Mouse (Mus musculus) G1E-ER4 (cell line): ENCODE data around the gene Cx3cr1. TPM values are rescaled to one million over a fixed set of nuclear protein-coding genes. Genes with fewer than 3 reads are reported as not detected.

Experiments
- GATA1 ChIP-seq: IDR thresholded peaks from one replicate; pipeline ENCODE4 v1.8.0; 2012; ENCODE audit warnings: low read length, inconsistent platforms
- polyA plus RNA-seq: library from polyadenylated mRNA; stranded (reverse); fragments of >175 nt; gene quantifications from 2 replicates; pipeline ENCODE4 v1.2.3, GENCODE M21; 2012

The Cx3cr1 gene
- polyA plus RNA-seq, 1 experiment = not detected

- no peak for TF ChIP-seq GATA1
Observed at GRCm38 (mm10) chr9:119978151-119978810, 91.4 kb downstream of the Cx3cr1 start.

- no peak for TF ChIP-seq GATA1
Observed at GRCm38 (mm10) chr9:119977557-119978060, 92.1 kb downstream of the Cx3cr1 start.

GRCm38 (mm10) chr9:119976704-119977556 lies 92.7 kb downstream of the Cx3cr1 start:
- TF ChIP-seq GATA1 = no peak

- no peak for TF ChIP-seq GATA1
Observed at GRCm38 (mm10) chr9:119975286-119975685, 94.4 kb downstream of the Cx3cr1 start.

GRCm38 (mm10) chr9:119974609-119975008 lies 95.1 kb downstream of the Cx3cr1 start:
- TF ChIP-seq GATA1 = no peak

- no peak for TF ChIP-seq GATA1
Observed at GRCm38 (mm10) chr9:119973869-119974520, 95.7 kb downstream of the Cx3cr1 start.

GRCm38 (mm10) chr9:119973281-119973680 lies 96.4 kb downstream of the Cx3cr1 start:
- TF ChIP-seq GATA1 = no peak

GRCm38 (mm10) chr9:119972582-119972981 lies 97.1 kb downstream of the Cx3cr1 start:
- no peak for TF ChIP-seq GATA1

GRCm38 (mm10) chr9:119972166-119972565 lies 97.5 kb downstream of the Cx3cr1 start:
- TF ChIP-seq GATA1 = no peak

GRCm38 (mm10) chr9:119970763-119971656 lies 98.7 kb downstream of the Cx3cr1 start:
- TF ChIP-seq GATA1 = no peak

- TF ChIP-seq GATA1 = no peak
Observed at GRCm38 (mm10) chr9:119970221-119970620, 99.5 kb downstream of the Cx3cr1 start.

GRCm38 (mm10) chr9:119969811-119970210 lies 99.9 kb downstream of the Cx3cr1 start:
- TF ChIP-seq GATA1 = no peak

GRCm38 (mm10) chr9:119966221-119966910 lies 103.3 kb downstream of the Cx3cr1 start:
- TF ChIP-seq GATA1 = no peak

- no peak for TF ChIP-seq GATA1
Observed at GRCm38 (mm10) chr9:119965186-119965585, 104.5 kb downstream of the Cx3cr1 start.
